Mouse (Mus musculus) embryonic fibroblast, embryonic 13.5 days (primary cell): ENCODE results near the gene Sept1.

ENCODE experiments used
- CTCF ChIP-seq: IDR thresholded peaks from 2 replicates; pipeline ENCODE4 v1.5.1; 2011; ENCODE audit warnings: mild to moderate bottlenecking, control low read depth, low read length, moderate library complexity, borderline replicate concordance; ENCODE audit not compliant: insufficient read depth
- POLR2A ChIP-seq: IDR thresholded peaks from 2 replicates; pipeline ENCODE4 v1.6.1; 2011; ENCODE audit warnings: low read depth, mild to moderate bottlenecking, control low read depth, low read length, moderate library complexity

- TF ChIP-seq POLR2A (peak; percentile 94), CTCF (peak; percentile 67)
These were observed 27.6 kb upstream of the Sept1 start, which contains the start of gene Dctpp1 for GRCm38 (mm10) chr7:127260309-127261111.
